Mouse (Mus musculus): Measurements from ENCODE around the gene Tmem223. TPM values are rescaled to one million over a fixed set of nuclear protein-coding genes. Genes with fewer than 3 reads are reported as not detected.

The Tmem223 gene
- total RNA-seq (2023) = 10 to 100 TPM; 20.5 to 24.1 TPM

GRCm38 (mm10) chr19:8770567-8771270 lies at the start of gene Tmem223:
Gene Tmem223 (plus strand): TSS chr19:8770996.

GRCm38 (mm10) chr19:8722907-8723573 lies 47.8 kb upstream of the Tmem223 start, which contains the start of gene Slc3a2:
Gene Slc3a2 (minus strand): TSS chr19:8723369.

GRCm38 (mm10) chr19:8735389-8736159 lies 35.2 kb upstream of the Tmem223 start, which contains the start of gene Wdr74:
Gene Wdr74 (plus strand): TSS chr19:8735827.

GRCm38 (mm10) chr19:8740603-8741002 lies 30.2 kb upstream of the Tmem223 start, which contains the start of gene 1700092M07Rik:
Gene 1700092M07Rik (plus strand): TSS chr19:8740718.

GRCm38 (mm10) chr19:8741243-8741869 lies 29.4 kb upstream of the Tmem223 start, which contains the start of gene Stx5a:
Gene Stx5a (plus strand): TSS chr19:8741413.

GRCm38 (mm10) chr19:8756635-8757387 lies 14.0 kb upstream of the Tmem223 start, which contains the start of gene Nxf1:
Gene Nxf1 (plus strand): TSS chr19:8757073.

GRCm38 (mm10) chr19:8774086-8774835 lies 3.5 kb downstream of the Tmem223 start, which contains the start of gene Tmem179b:
Gene Tmem179b (minus strand): TSS chr19:8774467.

GRCm38 (mm10) chr19:8786008-8786781 lies 15.4 kb downstream of the Tmem223 start, which contains the start of gene Taf6l:
Gene Taf6l (minus strand): TSS chr19:8786417.

GRCm38 (mm10) chr19:8798264-8798946 lies 27.6 kb downstream of the Tmem223 start, which contains the start of gene Polr2g:
Gene Polr2g (minus strand): TSS chr19:8798577.

GRCm38 (mm10) chr19:8802130-8802821 lies 31.5 kb downstream of the Tmem223 start, which contains the start of gene Zbtb3:
Gene Zbtb3 (plus strand): TSS chr19:8802555.

GRCm38 (mm10) chr19:8818801-8819595 lies 48.2 kb downstream of the Tmem223 start, which contains the start of gene Ttc9c:
Gene Ttc9c (minus strand): TSS chr19:8819333.

GRCm38 (mm10) chr19:8819596-8820423 lies 49.0 kb downstream of the Tmem223 start, which contains the start of gene Hnrnpul2:
Gene Hnrnpul2 (plus strand): TSS chr19:8820010.

Measured in neutrophil, adult 59 days (primary cell).